Mouse (Mus musculus) liver, embryonic 11.5 days (tissue): Measurements from ENCODE around the gene Gimap8. TPM values are rescaled to one million over a fixed set of nuclear protein-coding genes. Genes with fewer than 3 reads are reported as not detected.
"Not testable (repeated sequence)": the region's sequence is repeated elsewhere in the genome, so short reads cannot be mapped to it uniquely, and the experiment has no call there.

Experiments
- ATAC-seq: fragments of 200-750 bp; cut with Nextera tagmentation; replicated peaks from 2 replicates; pipeline ENCODE4 v1.8.0; 2017; ENCODE audit warnings: moderate number of reproducible peaks, mild to moderate bottlenecking, moderate TSS enrichment, moderate library complexity; ENCODE audit not compliant: low FRiP score
- DNase-seq: peaks from one replicate; pipeline ENCODE4 v3.0.0-alpha.2; 2017; ENCODE audit warnings: low spot score
- H3K27ac ChIP-seq: fragments of 300-500 bp; sonication (generic); 2 replicates; pipeline ENCODE4 v1.5.1; 2014; ENCODE audit warnings: mild to moderate bottlenecking, low read depth, low read length, control low read depth
- H3K27me3 ChIP-seq: fragments of 300-500 bp; sonication (generic); replicated peaks from 2 replicates; pipeline ENCODE4 v1.6.1; 2014; ENCODE audit warnings: low read length, mixed read lengths; ENCODE audit not compliant: control insufficient read depth, insufficient read depth
- H3K36me3 ChIP-seq: fragments of 300-500 bp; sonication (generic); 2 replicates; pipeline ENCODE4 v1.6.1; 2014; ENCODE audit warnings: mild to moderate bottlenecking, low read length, moderate library complexity, mixed read lengths; ENCODE audit not compliant: control insufficient read depth, insufficient read depth
- H3K4me1 ChIP-seq: fragments of 300-500 bp; sonication (generic); replicated peaks from 2 replicates; pipeline ENCODE4 v1.6.1; 2014; ENCODE audit warnings: low read length, mixed read lengths; ENCODE audit not compliant: control insufficient read depth, insufficient read depth
- H3K4me2 ChIP-seq: fragments of 300-500 bp; sonication (generic); 2 replicates; pipeline ENCODE4 v1.6.1; 2014; ENCODE audit warnings: mild to moderate bottlenecking, control low read depth, moderate library complexity
- H3K4me3 ChIP-seq: fragments of 300-500 bp; sonication (generic); 2 replicates; pipeline ENCODE4 v1.5.1; 2014; ENCODE audit warnings: low read depth, low read length, control low read depth
- H3K9ac ChIP-seq: fragments of 300-500 bp; sonication (generic); 2 replicates; pipeline ENCODE4 v1.6.1; 2014; ENCODE audit warnings: low read depth, low read length, control low read depth
- H3K9me3 ChIP-seq: fragments of 300-500 bp; sonication (generic); 2 replicates; pipeline ENCODE4 v1.6.1; 2016; ENCODE audit warnings: low read length, inconsistent platforms, mixed read lengths; ENCODE audit not compliant: control insufficient read depth
- WGBS: fragments of 180-500 bp; shearing (Covaris S2); extraction: QIAGEN DNeasy Blood & Tissue Kit; methylation state at CpG from one replicate; pipeline ENCODE4 v1.1.7; 2014; 5-methylcytosine and 5-hydroxymethylcytosine counted together
- polyA plus RNA-seq: library from polyadenylated mRNA; unstranded; fragments of >200 nt; fragmentation: Nextera tagmentation; extraction: Ambion mirVana; gene quantifications from 2 replicates; pipeline ENCODE4 v1.2.1, GENCODE M21; 2014

Gimap8 gene
- polyA plus RNA-seq, 1 experiment from 2014 or later, result 1.1 TPM

- ATAC-seq (no peak), DNase-seq (no peak)
- Histone ChIP-seq H3K4me3 (no peak overlapping the region), H3K27me3 (no peaks in the 10 kb centered on the region), H3K4me2 (no peak overlapping the region), H3K9ac (no peak overlapping the region), H3K4me1 (no peaks in the 10 kb centered on the region), H3K36me3 (peaks cover 9% of the 10 kb centered on the region), H3K9me3 (no peaks in the 10 kb centered on the region), H3K27ac (no peak overlapping the region)
- 80% methylated on average over 5 of the region's 5 CpGs for WGBS
Measured at GRCm38 (mm10) chr6:48614756-48615155, 32.3 kb upstream of the Gimap8 start.

- Histone ChIP-seq H3K9ac (no peak overlapping the region), H3K4me2 (no peak overlapping the region), H3K27ac (no peak overlapping the region), H3K27me3 (no peaks in the 10 kb centered on the region), H3K4me1 (no peaks in the 10 kb centered on the region), H3K9me3 (no peaks in the 10 kb centered on the region), H3K4me3 (no peak overlapping the region), H3K36me3 (peaks cover 11% of the 10 kb centered on the region)
- DNase-seq (no peak), ATAC-seq (no peak)
- WGBS, result 89% methylated on average over 30 of the region's 30 CpGs
Measured at GRCm38 (mm10) chr6:48620031-48620430, 27.0 kb upstream of the Gimap8 start.

- H3K9ac ChIP-seq, H3K27me3 ChIP-seq, DNase-seq, H3K4me2 ChIP-seq, H3K4me1 ChIP-seq, H3K4me3 ChIP-seq, H3K9me3 ChIP-seq, ATAC-seq, H3K27ac ChIP-seq: not testable (repeated sequence)
- WGBS, result 83% methylated on average over 8 of the region's 8 CpGs
- peaks cover 11% of the 10 kb centered on the region for H3K36me3 ChIP-seq
Measured at GRCm38 (mm10) chr6:48622186-48622843, 24.7 kb upstream of the Gimap8 start.

- 29% methylated on average over 1 of the region's 1 CpGs for WGBS
- DNase-seq (no peak), ATAC-seq (no peak)
- Histone ChIP-seq H3K36me3 (peaks cover 11% of the 10 kb centered on the region), H3K4me3 (no peak overlapping the region), H3K27ac (no peak overlapping the region), H3K9me3 (no peaks in the 10 kb centered on the region), H3K4me2 (no peak overlapping the region), H3K9ac (no peak overlapping the region), H3K4me1 (no peaks in the 10 kb centered on the region), H3K27me3 (peaks cover 12% of the 10 kb centered on the region)
Measured at GRCm38 (mm10) chr6:48623460-48623859, 23.6 kb upstream of the Gimap8 start.

- Histone ChIP-seq H3K4me2 (peak within 1 kb of the TSS; percentile 72), H3K27ac (no peak within 1 kb of the TSS), H3K27me3 (peaks cover 28% of the 10 kb centered on the region), H3K36me3 (no peaks in the 10 kb centered on the region), H3K9me3 (no peaks in the 10 kb centered on the region), H3K4me1 (no peaks in the 10 kb centered on the region; the same call in 1 of the 2 replicates), H3K4me3 (peak within 1 kb of the TSS; percentile 45), H3K9ac (0 out of 2 replicates have a peak within 1 kb of the TSS, but pooled peaks have one; percentile 27)
- 41% methylated on average over 8 of the region's 8 CpGs for WGBS
- DNase-seq (no peak), ATAC-seq (no peak)
Measured at GRCm38 (mm10) chr6:48626464-48626863, 20.6 kb upstream of the Gimap8 start, which contains the start of gene AI854703. Gene AI854703 (plus strand): TSS chr6:48626764.

GRCm38 (mm10) chr6:48626984-48627383 is 20.1 kb upstream of the Gimap8 start:
- Histone ChIP-seq H3K4me1 (no peaks in the 10 kb centered on the region; the same call in 1 of the 2 replicates), H3K27me3 (peaks cover 28% of the 10 kb centered on the region), H3K36me3 (no peaks in the 10 kb centered on the region), H3K9ac (0 out of 2 replicates have a peak overlapping the region, but pooled peaks have one; percentile 27), H3K27ac (no peak overlapping the region), H3K4me3 (peak overlapping the region; percentile 45), H3K4me2 (peak overlapping the region; percentile 72), H3K9me3 (no peaks in the 10 kb centered on the region)
- DNase-seq (peak; percentile 53), ATAC-seq (no peak)
- WGBS, result under 1% methylated on average over 32 of the region's 32 CpGs

DNA sequence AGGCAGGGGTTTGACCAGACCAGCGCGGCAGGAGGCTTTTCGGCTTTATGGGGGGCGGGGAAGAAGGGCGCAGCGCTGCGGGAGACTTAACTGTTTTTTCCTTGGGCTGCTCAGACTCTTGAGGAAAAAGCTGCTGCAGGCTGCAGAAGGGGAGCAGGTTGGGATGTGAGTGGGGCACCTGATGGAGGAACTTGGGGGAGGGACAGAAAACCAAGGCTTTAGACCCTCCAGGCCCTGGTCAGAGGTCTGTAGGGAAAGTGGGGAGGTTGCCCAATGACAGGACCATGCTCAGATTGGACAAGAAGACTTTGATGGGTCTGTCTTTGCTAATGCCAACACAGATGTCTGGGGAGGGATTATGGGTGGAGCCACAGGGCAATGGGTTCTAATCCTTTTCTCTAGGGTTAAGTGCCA is 19.5 kb upstream of the Gimap8 start:
- ATAC-seq (no peak), DNase-seq (peak; percentile 39)
- Histone ChIP-seq H3K4me1 (no peaks in the 10 kb centered on the region; the same call in 1 of the 2 replicates), H3K4me3 (peak overlapping the region; percentile 45), H3K36me3 (no peaks in the 10 kb centered on the region), H3K9me3 (no peaks in the 10 kb centered on the region), H3K9ac (no peak overlapping the region), H3K4me2 (peak overlapping the region; percentile 72), H3K27ac (no peak overlapping the region), H3K27me3 (peaks cover 28% of the 10 kb centered on the region)
- 5% methylated on average over 7 of the region's 7 CpGs for WGBS

- Histone ChIP-seq H3K27me3 (peaks cover 28% of the 10 kb centered on the region), H3K9ac (no peak overlapping the region), H3K4me2 (no peak overlapping the region), H3K27ac (no peak overlapping the region), H3K9me3 (no peaks in the 10 kb centered on the region), H3K4me1 (no peaks in the 10 kb centered on the region; the same call in 1 of the 2 replicates), H3K36me3 (no peaks in the 10 kb centered on the region), H3K4me3 (no peak overlapping the region)
- 64% methylated on average over 3 of the region's 3 CpGs for WGBS
- no peak for DNase-seq
- ATAC-seq, result no peak
Measured at GRCm38 (mm10) chr6:48628377-48628776, 18.7 kb upstream of the Gimap8 start.
